Mouse (Mus musculus): ENCODE measurements around the gene Nfatc3.

Nfatc3 gene

DNA sequence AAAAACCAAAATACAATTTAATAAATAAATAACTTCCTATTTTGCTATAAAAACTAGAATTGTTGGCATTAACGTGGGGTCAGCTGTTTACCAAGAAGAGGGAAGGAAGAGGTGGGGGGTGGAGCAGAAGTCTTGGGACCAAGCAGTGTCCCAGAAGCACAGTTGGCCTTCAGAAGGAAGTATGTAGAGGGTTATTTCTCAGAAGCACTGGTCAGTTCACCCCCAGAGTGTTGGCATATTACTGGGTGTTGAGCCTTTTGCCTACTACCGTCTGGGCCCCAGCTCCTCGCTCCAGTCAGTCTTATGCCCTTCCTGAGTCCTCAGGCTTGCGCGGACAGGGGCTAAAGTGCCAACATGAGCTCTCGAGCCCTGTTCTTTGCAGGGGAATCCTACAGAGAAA lies 90.4 kb downstream of the Nfatc3 start:
- DNase-seq = no peak

DNA sequence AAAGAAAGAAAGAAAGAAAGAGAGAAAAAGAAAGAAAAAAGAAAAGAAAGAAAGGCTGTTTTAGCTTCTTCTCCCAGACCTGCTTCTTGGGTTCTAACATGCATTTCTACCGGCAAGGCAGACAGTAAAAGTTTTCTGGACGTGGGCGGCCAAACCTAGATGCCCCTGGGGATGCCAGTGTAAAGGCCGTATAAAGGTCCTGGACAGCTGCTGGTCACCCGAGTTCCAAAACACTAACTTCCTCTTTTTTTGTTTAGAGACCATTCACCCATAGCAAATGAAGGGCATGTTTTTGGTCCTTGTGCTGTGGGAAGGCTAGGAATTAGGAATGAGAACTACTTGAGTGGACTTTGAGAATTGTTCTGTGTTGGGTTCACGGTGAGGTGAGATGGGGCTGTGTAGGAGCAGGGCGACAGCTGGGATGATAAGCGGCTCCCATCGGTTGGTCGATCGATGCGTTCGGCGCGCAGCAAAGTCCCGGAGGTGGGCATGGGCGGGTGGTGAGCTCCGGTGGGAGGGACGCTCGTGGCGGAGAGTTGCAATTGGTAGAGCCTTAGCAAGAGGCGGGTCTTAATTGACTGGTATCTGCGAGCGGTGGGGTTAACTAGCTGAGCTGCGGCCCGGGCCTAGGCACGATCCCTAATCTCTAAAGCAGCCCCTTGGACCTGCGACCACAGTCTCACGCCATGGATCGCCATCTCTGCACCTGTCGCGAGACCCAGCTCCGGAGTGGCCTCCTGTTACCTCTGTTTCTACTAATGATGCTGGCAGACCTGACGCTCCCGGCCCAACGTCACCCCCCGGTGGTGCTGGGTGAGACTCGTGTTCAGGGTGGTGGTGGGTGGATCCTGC lies 91.4 kb downstream of the Nfatc3 start, which contains the start of gene Pla2g15:
Gene Pla2g15 (plus strand): TSS at position 599 of the 852 bp plus-strand sequence.
- DNase-seq = peak; percentile 96

DNA sequence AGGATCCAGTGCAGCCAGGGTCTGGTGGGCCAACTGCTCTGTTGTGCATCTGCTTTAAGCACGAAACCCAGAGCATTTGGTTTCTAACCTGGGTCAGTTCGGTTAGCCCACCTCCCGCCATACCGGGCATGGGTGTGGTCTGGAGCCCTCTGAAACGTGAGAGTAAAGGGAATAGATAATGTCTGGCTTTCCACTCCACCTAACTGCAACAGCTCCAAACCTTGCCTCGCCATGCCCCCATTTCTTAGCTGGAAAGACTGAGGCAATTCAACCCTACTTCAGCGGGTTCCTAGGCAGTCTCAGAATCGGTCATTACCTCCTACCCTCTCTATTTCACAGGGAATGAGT lies 92.0 kb downstream of the Nfatc3 start:
- no peak for DNase-seq

DNA sequence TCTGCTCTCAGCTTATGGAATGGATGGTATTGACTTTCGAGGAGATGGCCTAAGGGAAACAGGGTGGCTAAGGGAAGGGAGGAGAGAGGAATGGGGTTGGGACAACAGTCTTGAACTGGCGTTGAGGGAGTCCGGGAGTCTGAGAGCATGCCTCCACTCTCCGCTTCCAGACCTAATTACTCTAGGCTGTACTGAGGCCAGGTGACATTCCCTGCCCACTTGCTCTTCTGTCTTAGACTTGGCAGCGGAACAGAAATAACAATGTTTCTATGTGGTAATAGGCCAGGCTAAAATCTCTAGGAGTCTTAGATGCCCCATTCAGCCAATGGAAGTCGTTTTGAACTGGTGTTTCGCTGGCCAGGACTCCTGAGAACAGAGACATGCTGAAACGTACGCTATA lies 92.4 kb downstream of the Nfatc3 start:
- no peak for DNase-seq

DNA sequence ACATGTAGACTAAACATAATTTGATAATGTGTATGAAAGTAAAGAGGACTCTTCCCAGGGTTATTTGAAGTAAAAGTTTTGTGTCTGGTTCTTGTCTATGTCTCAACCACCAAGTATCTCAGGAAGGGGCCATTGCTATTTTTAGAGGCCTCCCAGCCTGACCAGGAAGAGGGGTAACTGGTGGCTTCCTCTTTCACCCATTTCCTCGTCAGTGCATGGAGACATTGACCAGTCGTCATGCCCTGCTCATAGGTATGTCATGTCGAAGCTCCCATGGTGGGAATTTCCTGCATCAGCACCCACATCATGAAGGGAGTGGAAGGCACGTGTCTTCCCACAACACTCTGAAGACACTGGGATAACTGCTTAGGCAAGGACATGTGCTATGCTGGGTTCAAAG lies 94.2 kb downstream of the Nfatc3 start:
- no peak for DNase-seq

DNA sequence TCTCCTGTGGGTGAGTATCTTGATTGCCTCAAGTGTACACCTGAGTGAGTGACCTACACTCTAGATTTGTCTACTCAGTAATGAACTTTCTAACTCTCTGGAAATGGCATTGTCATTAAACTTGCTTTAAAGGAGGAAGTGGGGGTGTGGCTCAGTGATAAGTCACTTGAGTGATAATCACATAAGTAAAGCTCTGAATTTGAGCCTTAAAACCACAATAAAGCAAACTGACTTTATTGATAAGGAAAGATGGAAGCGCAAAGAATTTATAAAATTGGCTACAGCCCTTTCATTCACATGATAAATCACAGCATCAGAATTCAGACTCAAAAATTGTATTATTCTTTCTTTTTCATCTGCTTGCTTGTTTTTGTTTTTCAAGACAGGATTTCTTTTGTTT lies 98.8 kb downstream of the Nfatc3 start:
- no peak for DNase-seq

DNA sequence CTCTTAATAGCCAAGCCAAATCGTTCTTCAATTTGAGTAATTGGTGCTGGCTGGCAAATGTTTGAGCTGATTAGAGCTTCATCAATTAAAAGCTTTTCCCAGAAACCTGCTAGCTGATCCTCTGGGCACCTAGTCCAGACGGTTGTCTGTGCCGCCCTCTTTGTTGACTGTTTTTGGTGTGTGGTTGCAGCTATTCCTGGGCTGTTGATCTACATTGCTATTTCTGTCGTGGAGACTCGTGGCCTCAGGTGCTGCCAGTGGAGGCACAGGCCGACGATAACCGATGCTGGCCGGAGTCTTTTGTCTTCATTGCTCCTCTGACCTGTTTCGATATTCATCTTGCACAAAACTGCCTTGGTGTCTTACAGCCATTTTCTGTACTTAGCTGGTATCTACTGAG lies 99.7 kb downstream of the Nfatc3 start:
- DNase-seq = no peak

DNA sequence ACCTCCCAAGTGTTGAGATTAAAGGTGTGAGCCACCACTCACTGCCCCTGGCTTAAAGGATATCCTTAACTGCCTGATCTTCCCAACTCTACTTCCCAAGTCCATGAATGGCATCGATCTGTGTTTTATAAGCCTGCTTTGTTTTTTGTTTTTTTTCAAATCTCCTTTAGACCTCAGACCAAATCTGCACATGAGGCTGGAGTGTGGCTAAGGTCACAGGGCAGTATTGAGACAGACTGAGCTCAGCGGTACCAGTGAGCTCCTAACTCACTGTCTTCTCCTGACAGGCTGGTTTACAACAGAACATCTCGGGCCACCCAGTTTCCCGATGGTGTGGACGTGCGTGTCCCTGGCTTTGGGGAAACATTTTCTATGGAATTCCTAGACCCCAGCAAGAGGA lies 101.2 kb downstream of the Nfatc3 start:
- no peak for DNase-seq

DNA sequence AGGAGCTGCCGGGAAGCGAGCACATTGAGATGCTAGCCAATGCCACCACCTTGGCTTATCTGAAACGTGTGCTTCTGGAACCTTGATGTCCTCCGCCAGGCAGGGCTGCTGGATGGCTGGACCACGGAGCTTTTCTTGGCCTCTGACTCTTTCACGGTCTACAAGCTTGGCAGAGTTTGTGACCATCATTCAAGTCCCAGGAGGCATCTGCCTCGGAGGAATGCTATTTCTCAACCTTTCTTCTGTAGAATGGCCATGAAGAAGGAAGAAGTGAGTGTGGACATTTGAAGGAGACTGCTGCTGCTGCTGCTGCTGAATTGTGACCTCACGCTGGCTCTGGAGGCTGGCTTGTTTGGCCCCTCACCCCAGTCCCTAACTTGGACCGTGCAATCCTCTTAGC lies 104.6 kb downstream of the Nfatc3 start:
- DNase-seq = no peak

DNA sequence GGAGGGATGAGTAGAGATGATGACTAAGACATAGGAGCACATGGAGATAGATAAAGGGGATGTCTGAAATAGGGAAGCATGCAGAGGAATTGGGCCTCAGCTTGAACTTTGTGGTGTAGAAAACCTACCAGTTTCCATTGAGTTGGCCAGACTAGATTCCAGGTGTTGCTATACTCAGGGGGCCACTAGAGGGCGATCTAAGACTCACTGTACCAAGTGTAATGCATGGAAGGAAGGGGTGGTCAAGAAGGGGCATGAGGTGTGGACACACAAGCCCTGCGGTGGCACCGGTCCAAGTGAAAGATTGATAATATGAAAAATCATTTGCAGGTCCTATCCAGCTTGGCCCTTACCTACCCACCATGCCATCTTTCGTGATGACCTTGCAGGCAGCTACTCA lies 106.8 kb downstream of the Nfatc3 start:
- DNase-seq = peak; percentile 81

DNA sequence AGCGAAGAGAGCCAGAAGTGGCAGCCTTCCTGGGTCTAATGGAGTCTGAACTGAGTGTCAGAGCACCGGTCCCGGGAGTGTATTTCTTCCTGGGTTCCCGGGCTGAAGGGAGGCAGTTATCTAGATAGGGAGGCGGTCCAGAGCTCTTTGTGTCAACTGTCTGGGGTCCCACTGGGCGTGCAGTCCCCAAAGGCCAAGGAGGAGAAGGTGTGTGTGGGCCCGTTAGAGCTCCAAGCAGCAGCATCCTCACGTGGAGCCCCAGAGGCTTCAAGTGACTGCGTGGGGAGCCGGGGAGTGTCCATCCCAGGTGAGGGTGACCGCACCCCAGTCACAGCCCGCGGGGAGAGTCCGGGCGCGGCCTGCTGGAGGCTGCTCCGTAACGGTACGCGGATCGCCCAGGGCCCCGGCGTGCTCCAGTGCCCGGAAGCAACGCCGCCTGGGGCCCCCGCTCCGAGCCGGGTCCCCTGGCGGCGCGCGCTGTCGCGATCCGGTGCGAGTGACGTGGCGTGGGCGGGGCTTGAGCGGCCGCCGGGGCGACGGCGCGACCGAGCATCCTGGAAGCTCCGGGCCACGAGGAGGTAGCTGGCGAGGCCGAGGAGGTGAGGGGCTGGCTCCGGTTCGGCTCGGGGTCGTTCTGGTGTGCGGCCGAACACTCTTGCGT lies 109.8 kb downstream of the Nfatc3 start, which contains the start of gene Slc7a6:
Gene Slc7a6 (plus strand): TSS at position 502 of the 661 bp plus-strand sequence.
- peak; percentile 90 for DNase-seq

DNA sequence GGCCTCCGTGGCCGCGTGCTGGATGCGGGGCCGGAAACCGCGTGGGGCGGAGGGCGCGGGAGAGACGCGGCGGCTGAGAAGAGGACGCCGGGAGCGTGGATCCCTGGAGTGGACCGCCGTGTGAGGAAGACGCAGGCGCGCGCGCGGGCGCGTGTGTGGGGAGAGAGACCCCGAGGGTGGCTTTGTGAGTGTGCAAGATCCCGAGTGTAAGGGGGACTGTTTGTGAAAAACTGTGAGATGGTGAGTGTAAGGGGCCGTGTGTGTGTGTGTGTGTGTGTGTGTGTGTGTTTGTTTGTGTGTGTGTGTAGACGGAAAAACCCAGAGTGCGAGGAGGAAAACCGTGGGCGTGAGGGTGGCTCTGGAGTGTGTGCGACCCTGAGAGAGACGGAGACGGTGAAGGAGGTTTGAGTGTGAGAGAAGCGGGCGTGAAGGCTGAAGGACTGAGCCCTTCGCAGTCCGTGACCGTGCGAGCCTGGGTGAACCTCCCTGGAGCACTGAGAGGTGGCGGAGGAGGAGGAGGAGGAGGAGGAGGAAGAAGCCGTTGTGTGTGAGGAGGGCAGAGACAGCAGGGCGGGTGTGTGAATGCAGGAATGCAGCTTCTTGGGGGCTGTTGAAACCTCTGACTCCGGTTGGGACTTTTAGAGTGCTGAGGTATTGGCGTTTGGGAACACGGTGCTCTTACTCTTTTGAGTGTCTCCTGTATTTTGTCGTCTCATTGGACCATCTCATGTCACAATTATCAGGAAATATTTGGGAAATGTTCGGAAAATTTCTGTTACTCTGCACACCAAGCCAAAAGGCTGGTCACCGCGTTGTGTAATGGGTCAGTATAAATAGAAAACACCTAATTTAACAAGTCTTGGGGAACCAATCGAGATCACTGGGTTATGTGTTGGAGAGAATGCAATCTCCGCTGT lies 110.6 kb downstream of the Nfatc3 start:
- DNase-seq = peak; percentile 86

DNA sequence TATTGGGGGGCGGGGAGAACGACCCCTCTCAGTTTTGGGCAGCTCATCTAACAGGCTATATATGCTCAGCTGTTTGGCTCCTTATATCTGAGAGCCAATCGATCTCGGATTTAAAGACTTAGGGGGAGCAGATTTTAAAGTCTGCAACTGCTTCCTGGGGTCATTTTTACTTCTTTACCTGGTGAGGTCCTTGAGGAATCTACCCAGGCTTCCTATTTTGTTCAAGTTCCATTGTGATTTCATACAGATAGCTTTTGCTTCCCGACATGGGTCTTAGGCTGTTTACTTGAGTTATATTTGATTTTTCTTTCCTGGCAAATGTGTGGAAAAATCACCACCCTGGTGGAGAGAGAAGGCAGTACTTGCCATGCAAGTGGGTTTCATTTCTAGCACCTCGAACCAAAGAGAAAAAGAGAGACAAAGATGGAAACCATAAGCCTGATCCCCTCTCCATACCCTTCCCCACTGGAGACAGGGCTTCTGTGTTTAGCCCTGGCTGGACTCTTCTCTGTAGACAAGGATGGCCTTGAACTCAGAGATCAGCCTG lies 111.4 kb downstream of the Nfatc3 start:
- DNase-seq = peak; percentile 17

DNA sequence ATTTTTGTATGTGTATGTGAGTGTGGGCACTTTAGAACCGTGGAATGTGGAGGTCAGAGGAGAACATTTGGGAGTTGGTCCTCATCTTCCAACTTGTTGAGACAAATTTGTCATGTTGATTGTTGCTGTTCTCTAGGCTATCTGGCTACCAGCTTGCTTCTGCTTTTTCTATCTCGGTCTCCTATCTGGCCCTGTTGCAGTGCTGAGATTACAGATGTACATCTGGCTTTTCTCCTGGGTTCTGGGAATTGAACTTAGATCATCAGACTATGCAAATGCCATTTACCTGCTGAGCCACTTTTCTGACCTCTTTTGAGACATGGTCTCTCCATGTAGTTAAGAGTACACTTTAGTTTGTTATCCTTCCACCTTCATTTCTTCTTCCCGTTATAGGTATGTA lies 114.9 kb downstream of the Nfatc3 start:
- no peak for DNase-seq

DNA sequence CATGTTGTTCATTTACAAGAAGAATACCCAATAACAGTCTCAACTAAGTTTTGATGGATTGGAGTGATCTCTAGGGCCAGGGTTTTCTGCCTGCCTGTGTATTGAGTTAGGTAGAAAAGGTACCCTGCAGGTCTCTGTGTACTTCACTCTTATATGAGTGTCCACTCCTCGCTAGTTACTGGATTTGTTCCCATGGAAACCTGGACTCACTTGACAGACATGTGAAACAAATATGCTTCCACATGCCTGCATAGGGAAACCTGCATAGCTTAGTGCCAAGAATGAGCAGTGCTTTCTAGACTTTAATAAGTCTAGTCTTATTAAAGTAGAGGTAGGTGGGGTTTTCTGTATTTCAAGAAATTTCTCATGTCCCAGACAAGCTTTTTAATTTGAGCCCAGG lies 118.3 kb downstream of the Nfatc3 start:
- peak; percentile 8 for DNase-seq

DNA sequence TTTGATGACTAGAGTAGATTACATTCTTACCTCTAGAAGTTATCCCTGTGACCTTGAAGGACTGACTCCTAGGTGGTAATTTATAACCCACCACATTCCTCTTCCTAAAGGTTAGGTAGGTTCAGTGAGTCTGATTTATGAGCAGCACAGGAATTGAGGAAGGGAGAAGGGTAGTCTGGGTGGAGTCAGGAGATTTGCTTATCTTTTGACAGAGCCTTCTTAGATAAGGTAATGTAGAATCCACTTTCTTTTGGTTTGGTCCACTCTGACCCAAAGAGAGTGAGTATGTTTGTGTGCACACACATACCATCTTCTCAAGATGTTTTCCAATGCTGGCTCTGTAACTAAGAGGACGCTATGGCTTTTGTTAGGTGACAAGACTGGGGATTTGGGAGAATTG lies 119.0 kb downstream of the Nfatc3 start:
- no peak for DNase-seq

DNA sequence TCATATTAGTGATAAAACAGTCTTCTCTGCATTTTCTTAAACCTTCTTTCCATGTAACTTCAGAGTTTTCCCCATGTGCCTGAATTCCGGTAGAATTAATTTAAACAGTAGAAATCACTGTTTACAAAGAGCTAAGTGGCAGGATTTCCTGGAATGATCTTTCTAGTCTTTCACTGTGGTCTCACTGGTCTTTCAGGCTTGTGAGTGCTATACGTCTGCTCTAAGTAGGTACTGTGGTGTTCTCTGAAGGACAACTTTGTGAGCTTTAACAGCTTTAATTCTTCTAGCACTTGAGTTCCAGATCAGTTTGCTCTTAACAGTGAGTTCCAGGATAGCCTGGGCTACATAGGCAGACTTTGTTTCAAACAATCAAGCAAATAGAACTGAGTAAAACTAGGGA lies 119.8 kb downstream of the Nfatc3 start:
- DNase-seq = no peak
